Mouse (Mus musculus): ENCODE results near the gene Rasl11a.

Gene Rasl11a

GRCm38 (mm10) chr5:146844945-146845365 lies at the start of gene Rasl11a:
TSS of gene Rasl11a (plus strand) at chr5:146845071.
- peak; percentile 78 for DNase-seq (ENCODE audit: low spot score)

GRCm38 (mm10) chr5:146795728-146796127 lies 49.1 kb upstream of the Rasl11a start:
- DNase-seq (ENCODE audit: low spot score), result no peak

DNA sequence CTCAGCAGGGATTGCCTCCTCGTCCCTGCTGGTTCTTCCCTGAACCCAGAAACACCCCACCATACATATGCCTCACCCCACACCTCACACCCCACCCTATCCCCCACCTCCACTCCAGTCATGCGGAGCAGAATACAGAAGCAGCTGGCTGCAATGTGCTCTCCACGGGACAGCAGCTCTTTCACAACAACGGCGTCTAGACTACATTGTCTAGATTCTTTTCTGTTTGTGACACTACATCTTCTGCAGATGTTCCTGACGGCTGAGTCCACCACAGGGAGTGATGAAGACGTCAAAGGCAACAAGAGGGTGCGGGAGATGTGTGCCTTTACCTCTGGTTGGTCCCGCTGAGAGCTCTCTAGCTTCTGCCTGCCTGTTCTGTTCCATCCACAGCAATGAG lies 46.8 kb upstream of the Rasl11a start:
- no peak for DNase-seq (ENCODE audit: low spot score)

- no peak for DNase-seq (ENCODE audit: low spot score)
These were observed 38.9 kb upstream of the Rasl11a start for GRCm38 (mm10) chr5:146806004-146806430.

- no peak for DNase-seq (ENCODE audit: low spot score)
These were observed 34.9 kb upstream of the Rasl11a start for GRCm38 (mm10) chr5:146809951-146810350.

DNA sequence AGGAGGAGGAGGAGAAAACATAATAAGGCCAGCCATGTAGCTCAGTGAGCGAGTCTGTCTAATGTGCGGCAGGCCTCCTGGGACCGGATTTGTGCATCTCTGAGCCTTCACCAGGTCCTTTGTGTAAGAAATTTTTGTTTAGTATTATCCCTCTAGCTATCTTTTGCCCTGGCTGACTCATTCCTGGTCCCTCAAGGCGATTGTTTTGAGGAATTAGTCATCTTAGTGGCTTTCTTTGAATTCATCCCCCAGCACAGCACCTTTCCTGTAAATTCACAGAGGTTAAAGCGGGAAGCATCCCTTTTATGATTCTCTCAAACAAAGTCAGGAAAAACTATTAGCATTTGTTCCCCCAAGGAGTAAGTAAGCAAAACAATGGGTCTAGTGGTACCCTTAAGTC lies 32.0 kb upstream of the Rasl11a start:
- DNase-seq (ENCODE audit: low spot score), result no peak

GRCm38 (mm10) chr5:146813421-146813820 lies 31.4 kb upstream of the Rasl11a start:
- DNase-seq (ENCODE audit: low spot score), result no peak

DNA sequence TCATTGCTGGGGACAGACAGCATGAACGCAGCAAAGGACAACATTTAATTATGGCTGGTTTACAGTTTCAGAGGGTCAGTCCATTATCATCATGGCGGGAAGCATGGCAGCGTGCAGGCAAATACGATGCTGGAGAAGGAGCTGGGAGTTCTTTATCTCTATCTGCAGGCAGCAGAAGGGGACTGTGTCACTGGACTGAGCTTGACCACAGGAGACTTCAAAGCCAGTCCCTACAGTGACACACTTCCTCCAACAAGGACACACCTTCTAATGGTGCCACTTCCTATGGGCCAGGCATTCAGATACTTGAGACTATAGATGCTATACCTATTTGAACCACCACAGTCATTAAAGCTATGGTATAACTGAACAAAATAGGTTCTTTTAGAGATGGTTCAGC lies 29.5 kb upstream of the Rasl11a start:
- no peak for DNase-seq (ENCODE audit: low spot score)

DNA sequence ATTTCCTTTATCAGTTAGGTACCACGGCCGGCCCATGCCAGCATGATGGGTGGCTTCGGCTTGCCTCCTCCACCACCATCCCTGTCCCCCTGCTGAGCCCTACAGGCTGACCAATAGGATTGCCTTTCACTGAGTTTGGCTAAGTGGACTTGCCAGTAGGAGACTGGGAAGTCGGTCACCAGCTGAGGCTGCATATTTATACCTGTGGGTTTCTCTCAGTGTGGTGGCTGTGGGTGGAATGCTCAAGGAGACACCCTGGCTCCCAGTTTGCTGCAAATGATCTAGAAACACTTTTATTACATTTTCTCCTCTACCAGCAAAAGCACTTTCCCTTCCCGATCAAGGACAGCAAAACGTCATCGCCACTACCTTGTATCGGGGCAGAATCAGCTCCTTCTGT lies 27.3 kb upstream of the Rasl11a start:
- no peak for DNase-seq (ENCODE audit: low spot score)

DNA sequence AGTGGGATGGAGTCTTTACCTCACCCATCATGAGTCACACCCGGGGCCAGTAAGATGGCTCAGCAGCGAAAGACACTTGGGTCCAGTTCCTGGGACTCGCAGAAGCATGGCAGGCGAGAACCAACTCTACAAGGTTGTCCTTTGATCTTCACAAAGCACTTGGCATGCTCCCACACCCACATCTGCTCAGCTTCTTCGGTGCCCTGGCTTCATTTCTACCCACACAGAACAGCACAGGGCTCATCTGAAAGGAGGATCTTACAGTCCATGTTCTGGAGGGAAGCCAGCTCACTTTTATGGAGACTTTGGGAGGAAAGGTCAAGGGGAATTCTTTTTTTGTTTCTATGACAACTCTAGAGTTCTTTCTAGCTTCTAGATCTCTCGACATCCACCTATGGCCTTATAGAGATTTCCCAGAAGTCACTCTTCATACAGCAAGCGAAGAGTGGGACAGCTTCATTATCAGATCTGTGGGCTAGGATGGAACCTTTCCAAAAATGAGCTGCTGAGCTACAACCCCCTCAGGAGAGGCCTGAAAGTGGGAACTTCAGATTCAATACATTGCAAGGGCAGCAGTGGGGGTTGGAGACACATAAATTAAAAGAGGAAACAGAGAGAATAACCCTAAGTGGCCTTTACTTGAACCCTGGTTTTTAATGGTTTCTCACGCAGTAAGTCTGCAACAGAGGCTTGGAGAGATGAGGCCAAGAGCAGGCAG lies 25.8 kb upstream of the Rasl11a start:
- peak; percentile 25 for DNase-seq (ENCODE audit: low spot score)

GRCm38 (mm10) chr5:146823005-146823404 lies 21.9 kb upstream of the Rasl11a start:
- no peak for DNase-seq (ENCODE audit: low spot score)

GRCm38 (mm10) chr5:146829528-146829927 lies 15.3 kb upstream of the Rasl11a start:
- no peak for DNase-seq (ENCODE audit: low spot score)

DNA sequence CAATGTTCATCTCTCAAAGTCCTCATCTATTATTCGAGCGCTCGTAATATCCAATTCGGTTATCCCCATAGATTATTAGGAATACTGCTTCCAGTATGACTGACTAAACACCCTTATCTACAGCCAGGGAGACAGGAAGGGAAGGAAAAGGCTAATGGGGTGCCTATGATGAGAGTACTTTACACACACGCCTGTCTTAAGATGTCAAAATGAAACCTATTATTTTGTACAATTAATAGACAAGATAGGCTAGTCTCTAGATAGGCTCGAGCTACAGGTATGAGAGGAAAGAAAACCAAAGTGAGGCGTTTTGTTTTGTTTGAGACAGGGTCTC lies 12.5 kb upstream of the Rasl11a start:
- no peak for DNase-seq (ENCODE audit: low spot score)

DNA sequence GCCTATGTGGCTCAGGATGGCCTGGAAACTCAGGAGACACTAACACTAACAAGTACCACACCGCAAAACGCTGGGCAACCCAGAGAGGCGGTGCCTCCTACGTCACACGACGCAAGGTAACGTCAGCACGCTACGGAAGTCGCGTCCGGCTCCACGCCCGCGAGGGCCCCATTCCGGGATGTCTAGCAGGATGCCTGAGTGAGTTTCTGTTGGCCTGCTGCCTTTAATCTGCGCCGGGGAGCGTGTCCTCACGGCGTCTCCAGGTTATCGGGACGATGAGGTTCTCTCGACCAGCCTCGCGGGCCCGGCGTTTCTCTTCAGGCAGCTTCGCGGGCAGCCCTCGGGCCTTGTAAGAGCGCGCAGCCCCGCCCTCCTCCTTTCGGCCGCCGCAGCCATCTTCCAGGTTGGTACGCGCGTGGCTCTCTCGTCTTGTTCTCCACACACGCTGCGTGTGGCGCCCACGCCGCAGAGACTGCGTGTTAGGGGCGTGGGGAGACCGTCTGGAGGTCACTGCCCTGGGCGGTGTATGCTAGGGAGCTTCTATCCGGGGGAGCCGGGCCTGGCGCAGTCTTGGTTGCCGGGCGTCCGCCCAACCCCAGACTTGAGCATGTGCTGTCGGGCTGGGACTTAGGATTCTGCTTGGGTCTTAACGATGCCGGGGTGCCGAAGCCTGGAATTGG lies 12.0 kb upstream of the Rasl11a start, which contains the start of gene Rpl21:
Gene Rpl21, plus strand, starts transcription at position 122 of the 680 bp plus-strand sequence.
- peak; percentile 94 for DNase-seq (ENCODE audit: low spot score)

GRCm38 (mm10) chr5:146833673-146834201 lies 11.1 kb upstream of the Rasl11a start:
- DNase-seq (ENCODE audit: low spot score), result no peak

- DNase-seq (ENCODE audit: low spot score), result no peak
These were observed 9.9 kb upstream of the Rasl11a start for GRCm38 (mm10) chr5:146834959-146835358.

DNA sequence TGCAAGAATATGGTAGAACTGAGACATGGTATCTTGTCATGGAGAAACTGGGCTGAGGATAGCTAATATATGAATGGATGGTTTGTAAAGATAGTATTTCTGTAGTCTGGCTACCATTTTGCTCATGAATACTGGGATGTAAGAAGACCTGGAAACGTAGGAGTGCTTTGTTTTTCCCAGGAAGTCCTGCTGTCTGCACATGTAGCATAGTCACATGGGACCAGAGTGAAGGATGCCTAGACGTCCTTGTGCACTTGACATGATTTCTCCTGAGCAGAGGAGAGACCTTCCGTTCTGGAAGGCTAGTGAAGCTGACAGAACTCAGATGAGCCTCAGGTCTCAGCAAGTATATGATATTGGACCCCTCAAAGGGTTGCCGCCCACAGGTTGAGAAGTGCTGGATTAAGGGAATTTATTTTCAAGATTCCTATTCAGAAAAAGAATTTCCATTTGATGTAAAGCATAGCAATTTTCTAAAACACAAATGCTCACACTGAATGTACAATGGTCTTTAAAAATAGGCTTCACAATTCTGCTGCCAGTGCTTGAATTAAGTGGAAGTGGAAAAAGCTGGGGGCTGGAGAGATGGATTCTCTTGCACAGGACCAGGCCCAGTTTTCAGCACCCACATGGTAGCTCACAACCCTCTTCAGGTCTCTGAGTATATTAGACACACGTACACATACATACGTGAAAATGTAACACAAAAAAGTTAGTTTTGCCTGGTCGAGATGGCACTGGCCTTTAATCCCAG lies 6.7 kb upstream of the Rasl11a start:
- DNase-seq (ENCODE audit: low spot score), result no peak

- no peak for DNase-seq (ENCODE audit: low spot score)
These were observed 5.8 kb upstream of the Rasl11a start for GRCm38 (mm10) chr5:146838836-146839648.

DNA sequence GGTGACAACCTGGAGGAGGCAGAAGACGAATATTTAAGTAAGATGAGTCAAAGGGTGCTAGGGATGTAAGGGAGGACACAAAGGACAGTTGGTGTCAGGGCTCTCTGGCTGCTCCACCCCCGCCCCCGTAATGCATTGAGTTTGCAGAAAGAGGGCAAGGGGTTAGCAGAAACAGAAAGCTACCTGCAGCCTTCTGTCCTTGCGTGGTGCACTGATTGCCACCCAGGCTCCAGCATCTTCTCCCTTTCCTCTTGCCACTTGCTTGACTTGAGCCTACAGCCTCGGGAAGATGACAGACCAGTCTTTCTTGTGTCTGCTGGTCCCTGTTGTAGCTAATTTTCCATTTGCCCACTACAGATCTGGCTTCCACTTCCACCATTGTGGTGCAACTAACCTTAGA lies 5.1 kb upstream of the Rasl11a start:
- DNase-seq (ENCODE audit: low spot score), result no peak

DNA sequence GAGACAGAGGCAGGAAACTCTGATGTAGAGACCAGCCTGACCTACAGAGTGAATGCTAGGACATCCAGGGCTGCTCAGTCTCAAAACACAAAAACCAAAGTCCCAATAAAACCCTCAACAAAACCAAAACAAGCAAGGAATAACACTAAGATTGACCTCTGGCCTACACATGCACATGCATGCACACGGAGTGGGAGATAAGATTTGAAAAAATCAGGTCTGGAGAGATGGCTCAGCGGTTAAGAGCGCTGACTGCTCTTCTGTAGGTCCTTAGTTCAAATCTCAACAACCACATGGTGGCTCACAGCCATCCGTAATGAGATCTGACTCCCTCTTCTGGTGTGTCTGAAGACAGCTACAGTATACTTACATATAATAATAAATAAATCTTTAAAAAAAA lies 4.4 kb upstream of the Rasl11a start:
- DNase-seq (ENCODE audit: low spot score), result no peak

- no peak for DNase-seq (ENCODE audit: low spot score)
These were observed 3.6 kb upstream of the Rasl11a start for GRCm38 (mm10) chr5:146841301-146841700.

- no peak for DNase-seq (ENCODE audit: low spot score)
These were observed 2.9 kb upstream of the Rasl11a start for GRCm38 (mm10) chr5:146841996-146842395.

All from testis, postnatal 14 days (tissue).